Mouse (Mus musculus) mesoderm, embryonic 11.5 days (tissue): ENCODE measurements around the gene Mia2.
"Not testable (repeated sequence)": the region's sequence is repeated elsewhere in the genome, so short reads cannot be mapped to it uniquely, and the experiment has no call there.

ENCODE experiments used
- DNase-seq: peaks from one replicate; pipeline ENCODE4 v3.0.0-alpha.2; 2012; ENCODE audit warnings: low read depth, low spot score

Gene Mia2

GRCm38 (mm10) chr12:59095104-59096025 lies at the start of gene Mia2:
Gene Mia2 (plus strand): TSS chr12:59095799.
- DNase-seq: no peak

- DNase-seq: no peak
Observed at GRCm38 (mm10) chr12:59052470-59052869, 43.1 kb upstream of the Mia2 start.

- DNase-seq: no peak
Observed at GRCm38 (mm10) chr12:59053166-59053565, 42.4 kb upstream of the Mia2 start.

- DNase-seq: no peak
Observed at GRCm38 (mm10) chr12:59053976-59054375, 41.6 kb upstream of the Mia2 start.

GRCm38 (mm10) chr12:59055196-59055850 lies 40.3 kb upstream of the Mia2 start:
- no peak for DNase-seq

- DNase-seq: no peak
Observed at GRCm38 (mm10) chr12:59056222-59056621, 39.4 kb upstream of the Mia2 start.

GRCm38 (mm10) chr12:59058242-59058641 lies 37.4 kb upstream of the Mia2 start:
- DNase-seq: not testable (repeated sequence)

GRCm38 (mm10) chr12:59060322-59060721 lies 35.3 kb upstream of the Mia2 start:
- DNase-seq: no peak

- peak; percentile 83 for DNase-seq
Observed at GRCm38 (mm10) chr12:59060993-59061595, 34.5 kb upstream of the Mia2 start, which contains the start of gene Trappc6b. Gene Trappc6b (minus strand): TSS chr12:59061472.

GRCm38 (mm10) chr12:59064837-59065236 lies 30.8 kb upstream of the Mia2 start:
- DNase-seq: no peak

GRCm38 (mm10) chr12:59065776-59066175 lies 29.8 kb upstream of the Mia2 start:
- DNase-seq: no peak

GRCm38 (mm10) chr12:59066448-59067077 lies 29.0 kb upstream of the Mia2 start, which contains the start of gene Pnn:
Gene Pnn (plus strand): TSS chr12:59066884.
- peak; percentile 98 for DNase-seq

- DNase-seq: no peak
Observed at GRCm38 (mm10) chr12:59067095-59067494, 28.5 kb upstream of the Mia2 start.

GRCm38 (mm10) chr12:59068791-59069190 lies 26.8 kb upstream of the Mia2 start:
- no peak for DNase-seq

GRCm38 (mm10) chr12:59072286-59072685 lies 23.3 kb upstream of the Mia2 start:
- no peak for DNase-seq

- no peak for DNase-seq
Observed at GRCm38 (mm10) chr12:59074052-59074451, 21.5 kb upstream of the Mia2 start.

GRCm38 (mm10) chr12:59076996-59077395 lies 18.6 kb upstream of the Mia2 start:
- no peak for DNase-seq

- DNase-seq: no peak
Observed at GRCm38 (mm10) chr12:59077883-59078282, 17.7 kb upstream of the Mia2 start.

- DNase-seq: no peak
Observed at GRCm38 (mm10) chr12:59080461-59080860, 15.1 kb upstream of the Mia2 start.

- DNase-seq: no peak
Observed at GRCm38 (mm10) chr12:59084446-59084845, 11.2 kb upstream of the Mia2 start.

GRCm38 (mm10) chr12:59086171-59086570 lies 9.4 kb upstream of the Mia2 start:
- no peak for DNase-seq

- DNase-seq: no peak
Observed at GRCm38 (mm10) chr12:59093543-59093942, 2.1 kb upstream of the Mia2 start.
